Mouse (Mus musculus): ENCODE data around the gene Gm48551.

DNA sequence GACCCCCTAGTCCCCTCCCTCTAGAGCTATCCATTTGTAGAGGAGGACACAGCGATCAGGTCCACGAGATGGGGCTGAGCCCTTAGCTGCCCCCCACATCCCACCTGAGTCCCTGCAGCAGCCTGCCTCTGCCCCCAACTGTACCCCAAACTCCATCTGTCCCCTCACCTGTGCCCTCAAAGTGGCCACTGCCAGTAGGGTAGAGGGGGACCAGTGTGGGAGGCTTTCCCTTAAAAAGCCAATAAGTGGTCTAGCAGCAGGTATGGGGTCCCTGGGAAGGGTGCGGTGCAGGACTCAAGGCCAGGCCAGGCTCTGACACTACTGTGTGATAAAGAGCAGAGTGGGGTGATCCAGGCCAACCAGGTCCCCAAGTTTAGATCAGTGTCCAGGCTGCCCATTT, 43.1 kb downstream of the Gm48551 start:
- TF ChIP-seq CTCF (IDR thresholded peaks at IDR 0.05; ENCODE audit: low read depth, low read length) (no peak), POLR2A (IDR thresholded peaks at IDR 0.05; ENCODE audit: borderline replicate concordance, low read depth, low read length) (no peak)

Measured in bone marrow macrophage, adult 2 months (primary cell).